Mouse (Mus musculus): Measurements from ENCODE around the gene Atxn7l1.

The Atxn7l1 gene

GRCm38 (mm10) chr12:33323821-33324220, 176.3 kb downstream of the Atxn7l1 start:
- DNase-seq (ENCODE audit: low spot score), result no peak

- DNase-seq (ENCODE audit: low spot score), result no peak
These were observed 177.9 kb downstream of the Atxn7l1 start for GRCm38 (mm10) chr12:33325424-33325823.

- no peak for DNase-seq (ENCODE audit: low spot score)
These were observed 184.6 kb downstream of the Atxn7l1 start for GRCm38 (mm10) chr12:33332046-33332445.

DNA sequence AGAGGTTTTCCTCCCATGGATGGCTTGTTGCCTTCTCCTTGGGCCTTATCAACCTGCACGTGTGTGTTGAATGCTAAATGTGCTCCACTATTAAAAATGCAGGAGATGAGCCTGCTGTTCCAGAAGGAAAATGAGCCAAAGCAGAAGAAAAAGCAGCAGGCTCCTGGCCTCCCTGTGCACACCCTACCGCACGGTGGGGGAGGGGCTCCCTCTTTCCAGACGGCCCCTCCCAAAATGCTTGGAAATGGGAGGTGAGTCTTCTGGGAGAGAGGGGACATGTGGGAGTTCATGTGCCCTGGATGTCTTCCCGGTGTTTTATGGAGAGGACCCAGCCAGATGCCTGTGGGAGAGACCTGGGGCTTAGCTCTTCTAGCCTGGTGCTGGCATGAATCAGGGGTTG, 185.3 kb downstream of the Atxn7l1 start:
- no peak for DNase-seq (ENCODE audit: low spot score)

DNA sequence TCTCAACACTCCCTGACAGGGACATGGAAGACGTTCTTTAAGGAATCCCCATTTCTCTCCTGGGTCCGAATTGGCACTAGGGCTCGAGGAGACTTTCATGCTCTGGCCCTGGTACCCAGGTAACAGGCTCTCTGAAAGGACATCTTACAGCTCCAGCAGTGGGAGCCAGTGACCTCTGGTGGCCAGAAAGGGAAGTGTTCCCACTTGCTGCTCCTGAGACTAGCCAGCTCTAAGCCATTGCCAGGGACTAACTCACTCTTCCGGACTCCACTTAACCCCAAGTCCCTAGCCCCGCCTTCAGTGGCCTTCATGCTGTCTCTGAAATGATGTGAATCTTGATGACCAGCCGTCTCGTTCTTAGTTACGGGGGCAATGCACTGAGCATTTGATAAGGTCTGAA, 186.4 kb downstream of the Atxn7l1 start:
- DNase-seq (ENCODE audit: low spot score), result peak; percentile 76

- no peak for DNase-seq (ENCODE audit: low spot score)
These were observed 187.0 kb downstream of the Atxn7l1 start for GRCm38 (mm10) chr12:33334511-33334910.

- DNase-seq (ENCODE audit: low spot score), result peak; percentile 41
These were observed 187.5 kb downstream of the Atxn7l1 start for GRCm38 (mm10) chr12:33334951-33335350.

DNA sequence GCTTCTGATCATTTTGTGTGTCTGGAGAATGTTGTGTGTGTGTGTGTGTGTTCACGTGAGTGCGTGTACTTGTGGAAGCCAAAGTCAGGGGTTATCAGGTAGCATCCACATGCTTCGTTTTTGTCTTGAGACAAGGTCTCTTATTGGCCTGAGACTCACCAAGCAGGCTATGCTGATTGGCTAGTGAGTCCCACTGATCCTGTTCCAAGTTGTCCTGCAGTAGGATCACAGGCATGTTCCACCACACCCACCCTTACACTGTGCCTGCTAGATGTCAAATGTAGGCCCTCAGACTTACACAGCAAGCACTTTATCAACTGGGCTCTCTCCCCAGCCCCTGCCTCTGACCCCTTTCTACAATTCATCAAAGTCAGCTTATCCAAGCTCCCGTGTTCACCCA, 187.9 kb downstream of the Atxn7l1 start:
- no peak for DNase-seq (ENCODE audit: low spot score)

DNA sequence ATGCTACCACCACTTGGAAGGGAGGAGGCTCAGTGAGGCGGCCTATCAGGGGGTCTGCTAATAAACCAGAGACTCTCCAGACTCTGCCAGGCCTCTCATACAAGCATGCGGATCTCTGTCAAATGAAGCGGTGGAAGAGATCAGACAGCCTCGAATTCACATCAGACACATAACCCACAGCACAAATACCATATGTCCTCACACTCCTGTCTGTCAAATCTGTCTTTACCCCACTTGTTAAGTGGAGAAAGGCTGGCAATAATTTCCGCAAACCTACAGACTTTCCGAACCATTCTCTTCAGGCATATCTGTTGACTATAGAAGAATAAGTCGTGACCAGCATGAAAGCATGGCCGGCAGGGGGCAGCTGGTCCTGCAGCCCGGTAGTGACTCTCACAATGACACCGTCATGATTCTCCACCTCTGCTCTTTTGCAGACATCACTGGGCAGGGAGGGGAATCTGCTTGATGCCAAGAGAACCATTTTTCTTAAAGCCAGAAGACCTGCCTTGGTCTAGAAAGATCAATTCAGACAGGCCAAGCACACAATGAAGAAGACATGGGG, 189.2 kb downstream of the Atxn7l1 start:
- no peak for DNase-seq (ENCODE audit: low spot score)

DNA sequence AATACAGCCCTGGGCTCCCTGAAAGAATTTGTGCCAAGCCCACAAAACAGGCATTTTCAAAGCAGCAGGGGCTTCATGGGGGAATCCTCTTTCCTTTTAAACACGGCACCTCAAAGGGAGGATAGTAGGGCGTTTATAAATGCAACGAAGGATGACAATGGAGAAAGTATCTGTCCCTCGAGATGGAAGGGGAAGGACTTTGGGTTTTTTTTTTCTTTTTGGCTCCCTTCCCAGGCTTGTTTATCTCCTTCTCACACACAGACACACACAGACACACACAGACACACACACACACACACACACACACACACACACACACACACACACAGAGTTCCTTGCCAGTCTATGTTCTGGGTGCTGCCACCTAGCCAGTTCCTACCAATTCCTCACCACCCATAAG, 189.8 kb downstream of the Atxn7l1 start:
- no peak for DNase-seq (ENCODE audit: low spot score)

DNA sequence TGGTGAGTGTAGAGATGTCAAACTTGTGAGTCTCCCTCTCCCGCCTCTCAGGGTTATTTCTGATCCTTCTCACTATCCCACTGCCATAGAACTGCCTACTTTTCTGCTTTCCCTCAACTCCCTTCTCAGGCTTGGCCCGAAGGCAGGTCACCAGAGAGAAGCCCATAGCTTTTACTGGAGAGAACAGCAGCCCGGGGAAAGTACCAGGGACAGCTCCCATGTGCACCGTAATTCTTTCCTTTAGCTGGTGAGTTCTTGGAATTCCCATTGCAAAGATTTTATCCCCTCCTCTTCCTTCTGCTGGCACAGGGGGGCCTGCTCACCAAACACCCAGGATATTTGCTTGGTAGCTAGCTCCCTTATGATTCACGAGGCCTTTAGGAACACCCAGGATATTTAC, 190.7 kb downstream of the Atxn7l1 start:
- no peak for DNase-seq (ENCODE audit: low spot score)

- DNase-seq (ENCODE audit: low spot score), result no peak
These were observed 192.3 kb downstream of the Atxn7l1 start for GRCm38 (mm10) chr12:33339822-33340221.

DNA sequence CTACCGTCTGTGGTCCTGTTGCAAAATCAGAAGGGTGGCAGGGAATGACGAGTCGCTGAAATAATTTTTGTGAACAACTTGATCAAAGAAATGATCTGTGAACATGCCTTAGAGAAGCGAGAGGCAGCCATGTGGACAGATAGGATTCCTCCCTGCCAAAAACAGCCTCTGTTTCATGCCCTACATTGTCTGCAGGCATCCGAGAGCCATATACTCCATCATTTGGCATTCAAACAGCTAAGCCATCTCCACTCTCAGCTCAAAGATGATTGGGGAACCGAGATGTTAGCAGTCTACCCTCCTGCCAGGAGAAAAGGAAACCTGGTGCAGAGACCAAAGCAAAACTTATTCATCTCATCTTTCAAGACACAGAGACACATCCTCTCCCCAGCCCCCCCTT, 193.2 kb downstream of the Atxn7l1 start:
- DNase-seq (ENCODE audit: low spot score), result no peak

DNA sequence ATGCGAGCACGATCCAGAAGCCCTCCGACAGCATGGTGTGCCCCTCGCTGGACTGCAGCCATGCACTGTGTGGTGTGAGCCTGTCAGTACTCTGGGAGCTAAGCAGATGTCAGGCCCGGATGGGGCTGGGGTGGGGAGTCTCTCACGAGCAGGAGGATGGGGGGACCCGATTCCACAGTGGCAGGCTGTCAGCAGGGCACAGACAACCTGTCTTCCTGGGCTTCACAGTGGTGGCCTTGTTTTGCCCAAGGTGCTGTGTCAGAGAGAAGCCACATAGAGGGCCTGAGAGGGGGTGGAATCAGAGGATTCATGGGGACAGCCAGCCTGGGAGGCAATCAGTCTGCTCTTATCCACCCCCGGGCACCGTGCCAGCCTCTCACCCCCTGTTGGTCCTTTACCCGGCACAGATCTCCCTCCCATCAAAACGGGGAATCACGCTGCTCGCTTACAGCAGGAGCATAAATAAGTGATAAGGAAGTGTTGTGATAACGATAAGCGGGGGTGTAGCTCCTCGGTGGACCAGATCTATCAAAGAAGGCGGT, 193.9 kb downstream of the Atxn7l1 start:
- no peak for DNase-seq (ENCODE audit: low spot score)

DNA sequence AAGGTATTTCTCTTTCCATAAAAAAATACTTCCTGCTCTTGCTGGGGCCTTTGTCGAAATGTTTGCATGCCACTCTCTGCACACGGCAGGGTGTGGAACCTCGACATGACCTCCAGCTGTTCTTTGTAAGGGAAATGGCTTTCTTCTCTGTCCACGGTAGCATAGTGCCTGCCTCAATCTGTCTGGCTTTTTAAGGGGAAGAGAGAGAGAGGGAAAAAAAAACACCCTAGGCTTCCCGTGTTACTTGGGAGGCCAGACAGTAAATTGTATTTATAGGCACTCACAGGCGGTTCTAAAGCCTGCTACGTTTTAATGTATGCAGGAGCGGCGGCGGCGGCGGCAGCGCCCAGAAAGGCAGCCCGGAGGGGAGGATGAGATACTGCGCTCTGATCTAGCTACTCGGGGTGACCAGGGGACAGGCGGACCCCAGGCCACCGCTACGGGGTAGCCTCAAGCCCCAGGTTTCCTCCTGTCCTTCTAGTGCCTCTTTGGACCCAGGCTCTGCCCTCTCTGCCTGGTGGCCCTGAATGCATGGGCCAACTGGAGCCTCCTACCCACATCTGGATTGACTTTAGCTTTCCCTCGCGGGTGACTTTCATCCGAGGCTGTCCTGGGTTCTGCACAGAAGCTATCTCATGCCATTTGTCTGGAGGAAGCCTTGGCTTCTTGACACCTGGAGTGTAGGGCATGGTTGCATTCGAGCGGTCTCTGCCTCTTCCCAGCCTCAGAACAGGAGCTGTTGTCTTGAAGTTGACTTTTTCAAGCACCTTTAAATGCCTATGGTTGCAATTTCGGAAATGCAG, 197.7 kb downstream of the Atxn7l1 start:
- DNase-seq (ENCODE audit: low spot score), result no peak

- DNase-seq (ENCODE audit: low spot score), result no peak
These were observed 198.4 kb downstream of the Atxn7l1 start for GRCm38 (mm10) chr12:33345773-33346435.

- no peak for DNase-seq (ENCODE audit: low spot score)
These were observed 205.2 kb downstream of the Atxn7l1 start for GRCm38 (mm10) chr12:33352671-33353070.

DNA sequence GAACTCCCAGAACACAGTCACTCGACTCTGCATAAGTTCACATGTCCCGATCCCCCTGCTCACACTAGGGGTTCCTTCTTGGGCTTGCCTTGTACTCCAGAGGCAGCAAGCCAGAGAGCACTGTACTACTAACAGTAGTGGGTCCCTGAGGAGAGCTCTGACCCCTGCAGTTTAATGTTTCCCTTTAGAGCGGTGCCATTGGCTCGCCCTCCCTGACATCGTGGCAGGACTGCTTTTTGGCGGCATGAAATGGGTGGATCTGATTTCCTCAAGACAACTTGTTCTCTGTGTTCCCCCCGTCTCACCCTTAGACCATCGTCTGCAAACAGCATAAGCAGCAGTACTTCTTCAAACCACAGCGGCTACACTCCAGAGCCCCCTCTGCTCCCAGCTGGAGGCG, 210.9 kb downstream of the Atxn7l1 start:
- no peak for DNase-seq (ENCODE audit: low spot score)

DNA sequence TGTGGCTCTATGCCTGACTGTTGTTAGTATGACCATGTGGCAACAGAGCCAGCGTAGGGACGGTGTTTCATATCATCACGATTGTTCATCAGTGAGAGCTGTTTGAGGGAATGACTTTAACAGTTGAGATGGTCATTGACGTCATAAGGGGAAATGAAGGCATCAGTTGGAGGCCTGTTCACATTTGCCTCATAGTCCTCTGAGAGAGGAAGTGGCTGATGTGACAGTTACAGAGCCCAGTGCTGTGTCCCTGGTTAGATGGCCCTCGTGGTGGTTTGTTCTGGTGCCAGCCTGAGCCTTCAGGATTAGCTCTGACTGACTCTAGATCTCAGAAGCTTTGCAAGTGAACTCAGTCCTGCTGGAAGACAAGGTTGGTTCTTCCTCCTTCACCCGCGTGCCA, 211.7 kb downstream of the Atxn7l1 start:
- no peak for DNase-seq (ENCODE audit: low spot score)

DNA sequence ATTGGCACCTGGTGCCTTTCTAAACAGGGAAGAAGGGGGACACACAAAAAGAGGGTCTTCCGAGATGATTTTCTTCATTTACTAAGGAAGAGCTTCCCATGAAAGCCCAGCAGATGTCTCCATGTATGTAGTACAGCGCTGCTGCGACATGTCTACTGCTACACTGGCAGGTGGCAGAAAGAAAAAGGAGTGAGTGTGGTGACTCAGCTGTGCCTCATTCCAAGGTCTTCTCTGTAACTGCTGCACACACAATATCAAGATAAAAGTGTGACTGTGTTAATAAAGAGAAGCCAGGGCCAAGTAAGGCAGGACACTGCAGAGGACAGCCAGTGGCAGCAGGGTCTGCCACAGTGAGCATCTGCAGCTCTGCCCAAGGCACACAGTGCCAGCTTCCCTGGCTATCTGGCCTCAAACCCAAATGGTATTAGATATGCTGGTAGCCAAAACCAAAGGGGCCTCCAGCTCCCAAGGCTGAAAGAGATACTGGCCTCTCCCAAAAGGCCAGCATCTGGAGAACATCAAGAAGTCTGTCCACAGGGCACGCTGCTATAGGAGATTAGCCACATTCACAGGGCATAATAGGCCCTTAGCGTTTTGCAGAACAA, 212.5 kb downstream of the Atxn7l1 start:
- no peak for DNase-seq (ENCODE audit: low spot score)

DNA sequence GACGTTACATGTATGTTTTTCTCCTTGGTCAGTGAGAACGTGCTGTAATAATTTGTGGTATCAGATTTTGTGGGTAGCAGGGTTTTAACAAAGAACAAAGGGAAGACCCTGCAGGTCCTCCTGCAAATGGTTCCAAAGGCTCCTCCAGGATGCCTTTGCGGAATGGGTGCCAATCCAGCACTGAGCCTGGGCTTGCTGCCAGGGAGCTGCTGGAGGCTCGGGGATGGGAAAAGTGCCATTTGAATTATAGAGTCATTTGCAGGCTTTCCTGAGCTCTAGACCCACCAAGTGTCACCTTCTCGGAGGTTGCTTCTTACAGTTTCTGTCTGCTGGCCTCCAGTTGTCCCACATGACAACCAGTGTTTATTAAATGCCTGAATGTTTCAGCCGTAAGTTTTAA, 213.2 kb downstream of the Atxn7l1 start:
- no peak for DNase-seq (ENCODE audit: low spot score)

DNA sequence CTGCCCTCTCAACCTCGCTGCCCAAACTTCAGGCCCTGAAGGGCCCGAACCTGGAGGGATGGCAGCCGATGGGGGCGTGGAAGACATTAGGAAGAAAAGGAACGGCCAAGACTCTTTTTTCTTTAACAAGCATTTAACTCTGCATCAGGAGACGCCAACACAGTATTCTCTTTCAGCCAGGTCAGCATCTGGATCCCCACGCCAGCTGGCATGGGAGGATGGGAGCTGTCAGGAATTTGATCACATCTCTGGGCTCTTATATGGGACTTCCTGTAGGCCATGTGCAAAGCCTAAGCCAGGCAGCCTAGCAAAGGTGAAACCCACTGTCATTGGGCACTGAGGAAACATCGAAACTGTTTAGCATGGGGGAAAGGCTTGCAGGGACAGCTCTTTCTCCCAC, 217.0 kb downstream of the Atxn7l1 start:
- DNase-seq (ENCODE audit: low spot score), result no peak

DNA sequence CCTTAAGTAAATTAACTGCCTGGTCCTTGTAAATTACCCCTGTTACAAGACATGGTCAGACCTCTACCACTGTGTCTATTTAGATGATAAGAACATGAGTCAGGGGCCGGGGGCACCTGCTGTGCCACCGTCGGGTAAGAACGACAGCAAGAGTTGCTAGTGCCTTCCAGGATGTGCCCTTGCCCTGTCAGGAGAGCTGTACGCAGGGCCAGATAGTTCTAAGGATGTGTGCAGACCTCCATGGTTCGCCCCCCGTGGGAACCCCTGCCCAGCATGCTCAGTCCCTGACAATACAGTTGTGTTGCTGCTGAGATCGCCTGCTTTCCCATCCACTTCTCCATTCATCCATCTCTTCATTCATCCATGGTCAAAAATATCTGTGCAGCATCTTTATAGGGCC, 217.6 kb downstream of the Atxn7l1 start:
- DNase-seq (ENCODE audit: low spot score), result no peak

Measured in spleen, adult 12 weeks (tissue).